Mouse (Mus musculus) midbrain, embryonic 10.5 days (tissue): ENCODE data around the gene Lrfn1. TPM values are rescaled to one million over a fixed set of nuclear protein-coding genes. Genes with fewer than 3 reads are reported as not detected.
"Not testable (repeated sequence)": the region's sequence is repeated elsewhere in the genome, so short reads cannot be mapped to it uniquely, and the experiment has no call there.

Source experiments
- DNase-seq: peaks from one replicate; pipeline ENCODE4 v3.0.0-alpha.2; 2017; ENCODE audit warnings: low spot score
- H3K27ac ChIP-seq: fragments of 300-500 bp; sonication (generic); replicated peaks from 2 replicates; pipeline ENCODE4 v1.5.1; 2016; ENCODE audit warnings: mild to moderate bottlenecking
- H3K27me3 ChIP-seq: fragments of 300-500 bp; sonication (generic); 2 replicates; pipeline ENCODE4 v1.6.1; 2016; ENCODE audit warnings: low read depth, mild to moderate bottlenecking; ENCODE audit not compliant: poor library complexity, severe bottlenecking
- H3K36me3 ChIP-seq: fragments of 300-500 bp; sonication (generic); 2 replicates; pipeline ENCODE4 v1.6.1; 2016; ENCODE audit warnings: mild to moderate bottlenecking, moderate library complexity
- H3K4me1 ChIP-seq: fragments of 300-500 bp; sonication (generic); 2 replicates; pipeline ENCODE4 v1.6.1; 2016
- H3K4me3 ChIP-seq: fragments of 300-500 bp; sonication (generic); 2 replicates; pipeline ENCODE4 v1.5.1; 2016; ENCODE audit warnings: mild to moderate bottlenecking, moderate library complexity
- H3K9me3 ChIP-seq: fragments of 300-500 bp; sonication (generic); replicated peaks from 2 replicates; pipeline ENCODE4 v1.6.1; 2016; ENCODE audit warnings: mild to moderate bottlenecking
- WGBS: fragments of 180-500 bp; shearing (Covaris S2); methylation state at CpG from one replicate; pipeline ENCODE4 v1.1.7; 2016; 5-methylcytosine and 5-hydroxymethylcytosine counted together
- polyA plus RNA-seq: library from polyadenylated mRNA; unstranded; fragments of >200 nt; fragmentation: Nextera tagmentation; extraction: Ambion mirVana; gene quantifications from 2 replicates; pipeline ENCODE4 v1.2.1, GENCODE M21; 2016

Gene Lrfn1
- polyA plus RNA-seq, 1 experiment from 2014 or later: 3.6 TPM

- Histone ChIP-seq H3K27me3 (peaks cover 26% of the 10 kb centered on the region), H3K4me3 (no peak overlapping the region), H3K36me3 (no peaks in the 10 kb centered on the region), H3K27ac (no peak overlapping the region), H3K4me1 (peaks cover 33% of the 10 kb centered on the region), H3K9me3 (no peaks in the 10 kb centered on the region)
- no peak for DNase-seq
- 88% methylated on average over 8 of the region's 8 CpGs for WGBS
Measured at GRCm38 (mm10) chr7:28492310-28492709, 40.5 kb downstream of the Lrfn1 start.

- Histone ChIP-seq H3K36me3 (no peaks in the 10 kb centered on the region), H3K27me3 (0 out of 2 replicates have a peak, but pooled peaks cover 5% of the 10 kb centered on the region), H3K9me3 (peaks cover 2% of the 10 kb centered on the region; the same call in 1 of the 2 replicates), H3K4me3 (no peak overlapping the region), H3K27ac (no peak overlapping the region), H3K4me1 (peaks cover 20% of the 10 kb centered on the region)
- DNase-seq: peak; percentile 31
- 67% methylated on average over 11 of the region's 11 CpGs for WGBS
Measured at GRCm38 (mm10) chr7:28495426-28495825, 43.6 kb downstream of the Lrfn1 start.

- H3K36me3 ChIP-seq: no peaks in the 10 kb centered on the region
- WGBS: 10% methylated on average over 5 of the region's 5 CpGs
- no peaks in the 10 kb centered on the region for H3K4me1 ChIP-seq
Measured at GRCm38 (mm10) chr7:28505585-28505984, 53.8 kb downstream of the Lrfn1 start.

GRCm38 (mm10) chr7:28509121-28509520 is 57.3 kb downstream of the Lrfn1 start:
- not testable (repeated sequence) for H3K36me3 ChIP-seq, H3K4me3 ChIP-seq, H3K27ac ChIP-seq, H3K27me3 ChIP-seq, DNase-seq, H3K9me3 ChIP-seq, H3K4me1 ChIP-seq
- WGBS: 84% methylated on average over 2 of the region's 2 CpGs

More at GRCm38 (mm10) chr7:28505585-28505984, 53.8 kb downstream of the Lrfn1 start:
- Histone ChIP-seq H3K27ac (no peak overlapping the region), H3K9me3 (peaks cover 14% of the 10 kb centered on the region; the same call in 1 of the 2 replicates), H3K4me3 (no peak overlapping the region), H3K27me3 (no peaks in the 10 kb centered on the region)
- DNase-seq: no peak

GRCm38 (mm10) chr7:28510405-28510974 is 58.7 kb downstream of the Lrfn1 start, which contains the start of gene Ifnl2:
Ifnl2 (minus strand) TSS chr7:28510455.
- 73% methylated on average over 8 of the region's 8 CpGs for WGBS
- not testable (repeated sequence) for DNase-seq, H3K27ac ChIP-seq, H3K27me3 ChIP-seq, H3K4me3 ChIP-seq, H3K4me1 ChIP-seq, H3K9me3 ChIP-seq, H3K36me3 ChIP-seq

- 77% methylated on average over 8 of the region's 8 CpGs for WGBS
- Histone ChIP-seq H3K36me3 (no peaks in the 10 kb centered on the region), H3K4me1 (no peaks in the 10 kb centered on the region)
Measured at GRCm38 (mm10) chr7:28511441-28511840, 59.7 kb downstream of the Lrfn1 start.

More at GRCm38 (mm10) chr7:28511441-28511840, 59.7 kb downstream of the Lrfn1 start:
- DNase-seq: no peak
- Histone ChIP-seq H3K27me3 (no peaks in the 10 kb centered on the region), H3K9me3 (no peaks in the 10 kb centered on the region; the same call in 1 of the 2 replicates), H3K4me3 (no peak overlapping the region), H3K27ac (no peak overlapping the region)

Other genes with a start within 250 kb of the Lrfn1 start
- 1.9 and 2.0 TPM in 2 replicates for gene Eid2, start 184.1 kb upstream of the Lrfn1 start, polyA plus RNA-seq
- gene Eid2b, start 174.2 kb upstream of the Lrfn1 start, polyA plus RNA-seq: 11.9 and 15.3 TPM in 2 replicates
- gene Selenov, start 160.8 kb upstream of the Lrfn1 start, polyA plus RNA-seq: 0.46 and 1.4 TPM in 2 replicates
- gene Dll3, start 149.7 kb upstream of the Lrfn1 start, polyA plus RNA-seq: 39.0 and 61.2 TPM in 2 replicates
- gene Timm50, start 139.9 kb upstream of the Lrfn1 start, polyA plus RNA-seq: 249 and 261 TPM in 2 replicates
- 113 and 122 TPM in 2 replicates for gene Supt5, start 113.2 kb upstream of the Lrfn1 start, polyA plus RNA-seq
- 726 and 912 TPM in 2 replicates for gene Rps16, start 101.3 kb upstream of the Lrfn1 start, polyA plus RNA-seq
- 69.7 and 82.9 TPM in 2 replicates for gene Plekhg2, start 79.4 kb upstream of the Lrfn1 start, polyA plus RNA-seq
- gene Zfp36, start 71.7 kb upstream of the Lrfn1 start, polyA plus RNA-seq: 4.6 and 5.1 TPM in 2 replicates
- 58.9 and 61.0 TPM in 2 replicates for gene Med29, start 59.3 kb upstream of the Lrfn1 start, polyA plus RNA-seq
- gene Paf1, start 59.0 kb upstream of the Lrfn1 start, polyA plus RNA-seq: 89.8 and 90.8 TPM in 2 replicates
- gene Gmfg, start 14.5 kb upstream of the Lrfn1 start, polyA plus RNA-seq: 6.3 and 8.1 TPM in 2 replicates
- not detected in 2 replicates for gene Ifnl2, start 58.5 kb downstream of the Lrfn1 start, polyA plus RNA-seq
- not detected in 2 replicates for gene Ifnl3, start 70.9 kb downstream of the Lrfn1 start, polyA plus RNA-seq
- gene Sycn, start 88.9 kb downstream of the Lrfn1 start, polyA plus RNA-seq: not detected in 2 replicates
- 0.14 and 0.20 TPM in 2 replicates for gene Nccrp1, start 95.3 kb downstream of the Lrfn1 start, polyA plus RNA-seq
- 29.2 and 30.5 TPM in 2 replicates for gene Samd4b, start 146.2 kb downstream of the Lrfn1 start, polyA plus RNA-seq
- 60.9 and 66.4 TPM in 2 replicates for gene Pak4, start 146.2 kb downstream of the Lrfn1 start, polyA plus RNA-seq
- not detected in 2 replicates for gene Acp7, start 179.4 kb downstream of the Lrfn1 start, polyA plus RNA-seq
- gene Fbxo27, start 240.9 kb downstream of the Lrfn1 start, polyA plus RNA-seq: 4.9 and 5.8 TPM in 2 replicates